Mouse (Mus musculus): ENCODE results near the gene Dffa. TPM values are rescaled to one million over a fixed set of nuclear protein-coding genes. Genes with fewer than 3 reads are reported as not detected.
"Not testable (repeated sequence)": the region's sequence is repeated elsewhere in the genome, so short reads cannot be mapped to it uniquely, and the experiment has no call there.

Dffa gene
- polyA plus RNA-seq, 1 experiment from 2014 or later, result 28.6 TPM

DNA sequence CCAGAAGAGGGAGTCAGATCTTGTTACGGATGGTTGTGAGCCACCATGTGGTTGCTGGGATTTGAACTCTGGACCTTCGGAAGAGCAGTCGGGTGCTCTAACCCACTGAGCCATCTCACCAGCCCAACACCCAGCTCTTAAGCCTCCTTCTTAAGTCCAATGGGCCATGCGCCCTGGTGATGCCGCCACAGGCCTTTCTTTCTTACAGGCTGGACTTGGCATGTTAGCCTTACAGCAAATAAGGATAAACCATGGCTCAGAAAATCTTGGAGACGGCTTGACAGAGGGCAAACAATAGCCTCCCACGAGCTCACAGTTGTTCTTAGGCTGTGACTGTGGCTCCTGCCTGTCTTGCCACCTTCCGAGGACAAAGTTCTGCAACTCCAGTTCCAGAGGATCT, 66.0 kb downstream of the Dffa start:
- H3K4me3 ChIP-seq (ENCODE audit: low read depth, low read length); H3K9me3 ChIP-seq (ENCODE audit: control insufficient read depth, low read depth, low read length); H3K4me2 ChIP-seq (replicated peaks; ENCODE audit: low read depth, low read length); H3K27me3 ChIP-seq (ENCODE audit: control insufficient read depth, insufficient read depth, low read length); ATAC-seq (ENCODE audit: insufficient number of reproducible peaks, insufficient read depth, low FRiP score, low read depth); H3K9ac ChIP-seq (replicated peaks; ENCODE audit: low read depth, low read length); H3K4me1 ChIP-seq (ENCODE audit: control insufficient read depth, insufficient read depth, low read length); H3K36me3 ChIP-seq (ENCODE audit: control insufficient read depth, insufficient read depth, low read length): not testable (repeated sequence)
- H3K27ac ChIP-seq (ENCODE audit: low read length), result peak overlapping the region; percentile 76
- 75% methylated on average over 7 of the region's 8 CpGs for WGBS

Other genes starting within 250 kb of the Dffa start
- 40.0 and 41.2 TPM in 2 replicates for gene Pex14, start 4.3 kb upstream of the Dffa start, polyA plus RNA-seq (2014; fragmentation: Nextera tagmentation; extraction: Ambion mirVana)
- gene Cort, start 22.6 kb downstream of the Dffa start, polyA plus RNA-seq (2014; fragmentation: Nextera tagmentation; extraction: Ambion mirVana), result 0.65 and 0.81 TPM in 2 replicates
- gene Cenps, start 33.5 kb downstream of the Dffa start, polyA plus RNA-seq (2014; fragmentation: Nextera tagmentation; extraction: Ambion mirVana), result 35.1 and 35.4 TPM in 2 replicates
- 66.8 and 69.3 TPM in 2 replicates for gene Pgd, start 62.6 kb downstream of the Dffa start, polyA plus RNA-seq (2014; fragmentation: Nextera tagmentation; extraction: Ambion mirVana)
- gene Kif1b, start 203.5 kb downstream of the Dffa start, polyA plus RNA-seq (2014; fragmentation: Nextera tagmentation; extraction: Ambion mirVana), result 44.3 and 50.7 TPM in 2 replicates